Mouse (Mus musculus): ENCODE measurements around the gene Slc19a3. TPM values are rescaled to one million over a fixed set of nuclear protein-coding genes. Genes with fewer than 3 reads are reported as not detected.
"Not testable (repeated sequence)": the region's sequence is repeated elsewhere in the genome, so short reads cannot be mapped to it uniquely, and the experiment has no call there.

Slc19a3 gene
- polyA plus RNA-seq, 1 experiment from 2014 or later, result 0.56 TPM

DNA sequence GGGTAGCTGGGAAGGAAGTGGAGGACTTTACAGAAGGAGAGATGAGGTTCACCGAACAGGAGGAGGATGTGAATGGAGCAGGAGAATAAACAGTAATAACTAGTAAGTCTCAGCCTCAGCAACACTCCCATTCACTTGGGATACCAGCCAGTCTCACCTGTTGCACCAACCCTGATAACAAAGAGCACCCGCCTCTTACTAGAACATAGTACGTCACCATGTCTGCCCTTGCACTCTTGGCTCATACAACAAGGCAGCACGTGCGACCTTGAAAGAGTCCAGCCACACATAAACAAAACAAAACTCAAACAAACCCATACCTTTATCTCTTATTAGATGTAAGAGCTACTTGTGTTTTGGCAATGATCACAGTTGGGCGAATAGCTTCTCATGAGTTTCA, 5.7 kb downstream of the Slc19a3 start:
- Histone ChIP-seq H3K4me1 (ENCODE audit: control insufficient read depth, insufficient read depth, low read length) (no peaks in the 10 kb centered on the region), H3K4me2 (replicated peaks; ENCODE audit: low read depth, low read length) (no peak overlapping the region), H3K4me3 (ENCODE audit: low read depth, low read length) (no peak overlapping the region), H3K36me3 (ENCODE audit: control insufficient read depth, insufficient read depth, low read length) (no peaks in the 10 kb centered on the region), H3K27ac (ENCODE audit: low read length) (no peak overlapping the region), H3K9me3 (ENCODE audit: control insufficient read depth, low read depth, low read length) (no peaks in the 10 kb centered on the region), H3K9ac (replicated peaks; ENCODE audit: low read depth, low read length) (no peak overlapping the region), H3K27me3 (ENCODE audit: control insufficient read depth, insufficient read depth, low read length) (no peaks in the 10 kb centered on the region)
- ATAC-seq (ENCODE audit: insufficient number of reproducible peaks, insufficient read depth, low FRiP score, low read depth), result no peak
- WGBS, result 84% methylated on average over 6 of the region's 6 CpGs

DNA sequence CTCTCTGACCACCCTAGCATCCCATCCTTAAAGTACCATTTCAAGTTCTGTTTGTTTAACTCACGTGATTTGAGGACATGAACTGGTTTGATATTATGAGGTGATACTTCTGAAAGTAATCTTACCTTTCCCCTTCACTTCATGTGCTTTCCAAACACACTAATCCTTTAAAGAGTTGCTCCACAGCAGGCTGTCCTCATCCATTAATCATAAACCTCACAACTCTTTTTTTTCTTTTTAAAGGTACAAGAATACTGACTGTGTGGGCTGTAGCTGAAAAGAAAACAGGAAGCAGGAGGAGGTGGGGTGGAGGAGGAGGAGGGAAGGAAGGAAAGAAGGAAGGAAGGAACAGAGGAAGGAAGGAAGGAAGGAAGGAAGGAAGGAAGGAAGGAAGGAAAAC, 6.3 kb downstream of the Slc19a3 start:
- no peaks in the 10 kb centered on the region for H3K4me1 ChIP-seq (ENCODE audit: control insufficient read depth, insufficient read depth, low read length)
- no peak overlapping the region for H3K9ac ChIP-seq (replicated peaks; ENCODE audit: low read depth, low read length)
- WGBS, result 15% methylated on average over 1 of the region's 1 CpGs
- no peaks in the 10 kb centered on the region for H3K27me3 ChIP-seq (ENCODE audit: control insufficient read depth, insufficient read depth, low read length)
- H3K4me3 ChIP-seq (ENCODE audit: low read depth, low read length), result no peak overlapping the region
- no peaks in the 10 kb centered on the region for H3K9me3 ChIP-seq (ENCODE audit: control insufficient read depth, low read depth, low read length)
- no peaks in the 10 kb centered on the region for H3K36me3 ChIP-seq (ENCODE audit: control insufficient read depth, insufficient read depth, low read length)
- no peak overlapping the region for H3K27ac ChIP-seq (ENCODE audit: low read length)
- no peak overlapping the region for H3K4me2 ChIP-seq (replicated peaks; ENCODE audit: low read depth, low read length)
- no peak for ATAC-seq (ENCODE audit: insufficient number of reproducible peaks, insufficient read depth, low FRiP score, low read depth)

DNA sequence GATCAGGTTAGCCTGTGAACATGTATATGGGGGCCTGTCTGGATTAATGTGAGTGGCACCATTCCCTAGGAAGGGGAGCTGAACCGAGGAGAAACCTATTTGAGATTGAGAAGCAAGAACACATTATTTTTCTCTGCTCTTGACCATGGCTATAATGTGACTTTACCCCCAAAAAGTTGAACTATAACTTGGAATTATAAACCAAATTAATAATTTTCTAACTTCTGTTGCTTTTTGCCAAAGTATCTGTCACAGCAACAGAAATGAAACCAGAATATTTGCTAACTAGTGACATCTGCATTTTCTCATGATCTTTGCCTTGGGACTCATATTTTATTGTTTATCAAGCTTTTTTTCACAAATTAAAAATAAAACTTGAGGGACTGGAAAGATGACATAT, 21.7 kb downstream of the Slc19a3 start:
- Histone ChIP-seq H3K27ac (ENCODE audit: low read length) (no peak overlapping the region), H3K27me3 (ENCODE audit: control insufficient read depth, insufficient read depth, low read length) (no peaks in the 10 kb centered on the region), H3K9ac (replicated peaks; ENCODE audit: low read depth, low read length) (no peak overlapping the region), H3K9me3 (ENCODE audit: control insufficient read depth, low read depth, low read length) (no peaks in the 10 kb centered on the region), H3K36me3 (ENCODE audit: control insufficient read depth, insufficient read depth, low read length) (no peaks in the 10 kb centered on the region), H3K4me2 (replicated peaks; ENCODE audit: low read depth, low read length) (no peak overlapping the region), H3K4me3 (ENCODE audit: low read depth, low read length) (no peak overlapping the region), H3K4me1 (ENCODE audit: control insufficient read depth, insufficient read depth, low read length) (no peaks in the 10 kb centered on the region)
- WGBS, result 61% methylated on average over 1 of the region's 1 CpGs
- no peak for ATAC-seq (ENCODE audit: insufficient number of reproducible peaks, insufficient read depth, low FRiP score, low read depth)

DNA sequence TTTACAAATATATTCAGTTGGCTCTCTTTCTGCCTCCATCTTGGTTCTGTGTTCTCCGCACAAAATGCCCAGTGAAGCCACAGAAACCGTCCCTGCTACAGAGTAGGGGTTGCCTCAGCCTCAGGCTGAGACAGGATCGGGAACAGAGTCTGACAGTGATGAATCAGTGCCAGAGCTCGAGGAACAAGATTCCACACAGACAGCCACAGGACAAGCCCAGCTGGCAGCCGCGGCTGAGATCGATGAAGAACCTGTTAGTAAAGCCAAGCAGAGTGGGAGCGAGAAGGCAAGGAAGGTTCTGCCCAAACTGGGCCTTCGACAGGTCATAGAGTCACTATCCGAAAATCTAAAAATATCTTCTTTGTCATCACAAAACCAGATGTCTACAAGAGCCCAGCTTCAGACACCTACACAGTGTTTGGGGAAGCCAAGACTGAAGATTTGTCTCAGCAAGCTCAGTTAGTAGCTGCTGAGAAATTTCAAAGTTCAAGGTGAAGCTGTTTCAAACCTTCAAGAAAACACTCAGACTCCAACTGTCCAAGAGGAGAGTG, 22.8 kb downstream of the Slc19a3 start:
- no peak overlapping the region for H3K9ac ChIP-seq (replicated peaks; ENCODE audit: low read depth, low read length)
- no peak overlapping the region for H3K27ac ChIP-seq (ENCODE audit: low read length)
- no peaks in the 10 kb centered on the region for H3K9me3 ChIP-seq (ENCODE audit: control insufficient read depth, low read depth, low read length)
- H3K36me3 ChIP-seq (ENCODE audit: control insufficient read depth, insufficient read depth, low read length), result no peaks in the 10 kb centered on the region
- ATAC-seq (ENCODE audit: insufficient number of reproducible peaks, insufficient read depth, low FRiP score, low read depth), result no peak
- H3K4me2 ChIP-seq (replicated peaks; ENCODE audit: low read depth, low read length), result no peak overlapping the region
- no peaks in the 10 kb centered on the region for H3K27me3 ChIP-seq (ENCODE audit: control insufficient read depth, insufficient read depth, low read length)
- H3K4me1 ChIP-seq (ENCODE audit: control insufficient read depth, insufficient read depth, low read length), result no peaks in the 10 kb centered on the region
- WGBS, result 52% methylated on average over 10 of the region's 10 CpGs
- H3K4me3 ChIP-seq (ENCODE audit: low read depth, low read length), result no peak overlapping the region

DNA sequence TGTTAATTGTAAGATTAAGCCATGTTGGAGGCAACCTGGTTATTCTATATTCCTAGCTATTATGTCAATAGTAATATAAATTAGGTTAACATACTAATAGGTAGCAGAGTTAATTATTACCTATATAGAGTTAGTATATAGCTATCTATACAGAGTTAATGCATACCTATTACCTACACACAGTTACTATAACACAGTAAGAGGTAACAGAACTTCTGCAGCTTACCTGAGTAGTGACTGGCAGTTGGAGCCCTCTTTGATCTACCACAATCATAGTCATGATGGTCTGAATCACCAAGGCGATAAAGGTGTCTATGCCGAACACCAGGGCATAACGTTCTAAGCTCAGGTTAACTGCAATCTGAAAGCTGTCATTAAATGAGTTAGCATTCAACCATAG, 23.8 kb downstream of the Slc19a3 start:
- no peak overlapping the region for H3K4me2 ChIP-seq (replicated peaks; ENCODE audit: low read depth, low read length)
- WGBS, result 87% methylated on average over 3 of the region's 3 CpGs
- no peak for ATAC-seq (ENCODE audit: insufficient number of reproducible peaks, insufficient read depth, low FRiP score, low read depth)

DNA sequence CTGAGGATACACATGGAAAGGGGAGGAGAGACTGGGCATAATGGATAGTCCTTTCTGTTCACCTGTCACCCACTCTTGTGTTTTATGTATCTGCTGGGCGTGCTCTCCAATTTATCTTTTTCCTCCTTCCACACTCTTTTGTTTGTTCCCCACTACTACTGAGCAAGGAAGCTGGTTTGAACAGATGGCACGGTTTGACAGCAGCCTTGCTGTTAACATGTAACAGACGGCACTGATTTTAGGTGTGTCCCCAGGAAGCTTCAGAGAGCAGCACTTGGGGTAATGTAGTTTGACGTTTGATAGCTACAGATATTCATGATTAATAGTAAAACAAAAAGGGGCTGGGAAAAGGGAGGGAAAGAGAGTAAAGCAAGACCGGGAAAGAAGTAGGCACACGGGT, 30.8 kb downstream of the Slc19a3 start:
- Histone ChIP-seq H3K9ac (replicated peaks; ENCODE audit: low read depth, low read length) (no peak overlapping the region), H3K36me3 (ENCODE audit: control insufficient read depth, insufficient read depth, low read length) (no peaks in the 10 kb centered on the region), H3K4me1 (ENCODE audit: control insufficient read depth, insufficient read depth, low read length) (no peaks in the 10 kb centered on the region), H3K27ac (ENCODE audit: low read length) (no peak overlapping the region), H3K4me2 (replicated peaks; ENCODE audit: low read depth, low read length) (no peak overlapping the region), H3K9me3 (ENCODE audit: control insufficient read depth, low read depth, low read length) (no peaks in the 10 kb centered on the region), H3K4me3 (ENCODE audit: low read depth, low read length) (no peak overlapping the region), H3K27me3 (ENCODE audit: control insufficient read depth, insufficient read depth, low read length) (no peaks in the 10 kb centered on the region)
- 27% methylated on average over 6 of the region's 6 CpGs for WGBS
- no peak for ATAC-seq (ENCODE audit: insufficient number of reproducible peaks, insufficient read depth, low FRiP score, low read depth)

More for the DNA sequence above, 23.8 kb downstream of the Slc19a3 start:
- Histone ChIP-seq H3K27ac (ENCODE audit: low read length) (no peak overlapping the region), H3K4me1 (ENCODE audit: control insufficient read depth, insufficient read depth, low read length) (no peaks in the 10 kb centered on the region), H3K9ac (replicated peaks; ENCODE audit: low read depth, low read length) (no peak overlapping the region), H3K27me3 (ENCODE audit: control insufficient read depth, insufficient read depth, low read length) (no peaks in the 10 kb centered on the region), H3K36me3 (ENCODE audit: control insufficient read depth, insufficient read depth, low read length) (no peaks in the 10 kb centered on the region), H3K4me3 (ENCODE audit: low read depth, low read length) (no peak overlapping the region), H3K9me3 (ENCODE audit: control insufficient read depth, low read depth, low read length) (no peaks in the 10 kb centered on the region)

DNA sequence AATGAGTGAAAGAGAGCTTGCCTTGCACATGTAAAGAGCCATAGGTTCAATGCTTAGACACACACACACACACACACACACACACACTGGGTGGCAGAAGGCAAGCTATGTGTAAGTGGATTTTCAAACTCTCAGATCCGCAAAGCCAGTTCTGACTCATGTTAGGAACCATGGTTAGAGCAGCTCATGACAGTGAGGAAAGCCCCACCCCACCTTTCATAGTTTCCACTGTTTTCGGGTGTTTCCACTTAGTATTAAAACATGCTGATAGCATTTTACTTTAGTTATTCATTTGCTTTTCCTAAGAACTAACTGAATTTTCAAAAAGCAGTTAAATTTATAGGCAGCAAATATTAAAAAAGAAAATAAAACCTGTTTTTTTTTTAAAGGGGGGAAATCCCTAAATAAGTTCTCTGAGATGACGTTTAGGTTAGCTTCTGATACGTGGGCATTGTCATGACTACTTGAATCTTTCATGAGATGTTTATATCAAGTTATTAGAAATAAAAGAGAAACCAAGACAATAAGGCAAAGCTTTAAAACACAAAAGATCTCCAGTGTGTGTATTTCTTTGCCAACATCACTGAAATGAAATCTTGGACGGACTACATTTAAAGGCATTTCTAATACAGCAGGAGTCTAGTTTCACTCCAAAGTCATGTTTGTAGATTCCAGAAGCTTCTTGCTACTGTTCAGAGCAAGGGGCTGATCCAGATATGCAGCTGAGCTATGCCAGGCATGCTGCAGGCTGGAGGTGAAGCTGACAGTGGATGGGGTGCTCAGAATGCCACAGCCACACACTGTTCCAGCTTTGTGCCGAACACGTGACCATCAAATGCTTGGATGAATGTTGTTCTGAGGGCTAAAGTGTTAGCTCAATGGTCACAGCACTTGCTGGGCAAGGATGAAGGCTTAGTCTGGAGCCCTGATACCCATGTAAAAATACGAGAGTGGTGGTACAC, 31.7 kb downstream of the Slc19a3 start:
- H3K27me3 ChIP-seq (ENCODE audit: control insufficient read depth, insufficient read depth, low read length), result no peaks in the 10 kb centered on the region
- WGBS, result 75% methylated on average over 8 of the region's 8 CpGs
- H3K4me2 ChIP-seq (replicated peaks; ENCODE audit: low read depth, low read length), result no peak overlapping the region
- no peak overlapping the region for H3K27ac ChIP-seq (ENCODE audit: low read length)
- no peaks in the 10 kb centered on the region for H3K9me3 ChIP-seq (ENCODE audit: control insufficient read depth, low read depth, low read length)
- no peak overlapping the region for H3K4me3 ChIP-seq (ENCODE audit: low read depth, low read length)
- ATAC-seq (ENCODE audit: insufficient number of reproducible peaks, insufficient read depth, low FRiP score, low read depth), result no peak
- H3K36me3 ChIP-seq (ENCODE audit: control insufficient read depth, insufficient read depth, low read length), result no peaks in the 10 kb centered on the region
- H3K4me1 ChIP-seq (ENCODE audit: control insufficient read depth, insufficient read depth, low read length), result no peaks in the 10 kb centered on the region
- no peak overlapping the region for H3K9ac ChIP-seq (replicated peaks; ENCODE audit: low read depth, low read length)

DNA sequence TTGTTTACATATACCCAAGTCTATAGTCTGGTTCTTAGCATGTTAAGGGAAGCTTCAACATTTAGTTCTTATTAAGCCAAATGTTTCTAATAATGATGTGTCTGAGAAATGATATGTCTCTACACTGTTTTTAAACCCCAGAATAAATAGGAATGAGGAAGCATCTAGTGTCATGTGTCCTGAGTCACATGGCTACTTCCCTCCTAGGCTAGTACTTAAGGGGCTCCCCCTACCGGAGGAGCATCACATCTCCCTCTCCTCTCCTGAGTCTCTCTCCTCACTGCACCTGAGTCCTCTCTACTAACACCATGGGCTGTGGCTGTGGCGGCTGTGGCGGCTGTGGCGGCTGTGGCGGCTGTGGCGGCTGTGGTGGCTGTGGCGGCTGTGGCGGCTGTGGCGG, 37.9 kb downstream of the Slc19a3 start, which contains the start of gene Gm47959:
TSS of gene Gm47959 (plus strand) at position 243 of the 400 bp plus-strand sequence.
- H3K4me1 ChIP-seq (ENCODE audit: control insufficient read depth, insufficient read depth, low read length); H3K4me3 ChIP-seq (ENCODE audit: low read depth, low read length); H3K4me2 ChIP-seq (replicated peaks; ENCODE audit: low read depth, low read length); H3K9me3 ChIP-seq (ENCODE audit: control insufficient read depth, low read depth, low read length); H3K27me3 ChIP-seq (ENCODE audit: control insufficient read depth, insufficient read depth, low read length); ATAC-seq (ENCODE audit: insufficient number of reproducible peaks, insufficient read depth, low FRiP score, low read depth); H3K27ac ChIP-seq (ENCODE audit: low read length); H3K9ac ChIP-seq (replicated peaks; ENCODE audit: low read depth, low read length); H3K36me3 ChIP-seq (ENCODE audit: control insufficient read depth, insufficient read depth, low read length): not testable (repeated sequence)
- 94% methylated on average over 7 of the region's 9 CpGs for WGBS
